Mouse (Mus musculus): Measurements from ENCODE around the gene BC005537.
"Not testable (repeated sequence)": the region's sequence is repeated elsewhere in the genome, so short reads cannot be mapped to it uniquely, and the experiment has no call there.

The BC005537 gene

GRCm38 (mm10) chr13:24799925-24800673 is 1.4 kb upstream of the BC005537 start:
- in situ Hi-C loops (cut with MboI, MseI): no loop called here

- in situ Hi-C loops (cut with MboI, MseI): no loop called here
These were observed 666 bp upstream of the BC005537 start for GRCm38 (mm10) chr13:24800674-24801307.

GRCm38 (mm10) chr13:24802131-24802691 is 754 bp downstream of the BC005537 start:
- in situ Hi-C loops (cut with MboI, MseI): no loop called here

- in situ Hi-C loops (cut with MboI, MseI): no loop called here
These were observed 1.7 kb downstream of the BC005537 start for GRCm38 (mm10) chr13:24803196-24803595.

DNA sequence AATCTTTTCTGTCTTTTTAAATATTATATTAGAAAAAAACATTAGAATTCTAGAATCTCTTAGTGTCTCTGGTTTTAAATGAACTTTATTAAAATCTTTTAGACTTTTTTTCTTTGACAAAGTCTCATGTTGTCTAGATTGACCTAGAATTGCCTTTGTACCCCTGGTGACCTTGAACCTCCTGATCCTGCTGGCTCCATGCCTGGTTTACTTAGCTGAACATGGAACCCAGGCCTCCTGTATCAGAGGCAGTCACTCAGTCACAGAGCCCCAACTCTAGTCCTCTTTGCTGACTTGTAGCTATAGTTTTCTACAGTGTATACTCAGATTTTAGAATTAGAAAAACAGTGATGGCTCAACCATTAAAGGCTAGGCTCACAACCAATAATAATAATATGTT is 4.6 kb downstream of the BC005537 start:
- in situ Hi-C loops (cut with MboI, MseI): loop anchor here (5.0 kb wide), 1 partner anchor 49 kb away; no protein-coding TSS in a partner anchor

DNA sequence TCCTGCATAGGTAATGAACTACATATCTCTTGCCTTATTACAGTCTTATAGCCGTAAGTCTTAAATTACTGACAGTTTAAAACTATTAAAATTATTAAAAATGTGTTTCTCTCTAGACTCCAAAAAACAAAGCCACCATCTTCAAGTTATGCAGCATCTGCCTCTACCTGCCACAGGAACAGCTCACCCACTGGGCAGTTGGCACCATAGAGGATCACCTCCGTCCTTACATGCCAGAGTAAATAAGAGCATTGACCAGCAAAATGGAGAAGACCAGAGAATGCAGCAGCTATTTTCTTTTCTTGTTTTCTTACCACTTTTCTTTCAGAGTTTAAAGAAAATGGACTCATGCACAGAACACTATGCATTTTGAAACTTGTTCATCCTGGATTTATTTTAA is 11.1 kb downstream of the BC005537 start:
- in situ Hi-C loops (cut with MboI, MseI): no loop called here

- in situ Hi-C loops (cut with MboI, MseI): no loop called here
These were observed 13.2 kb downstream of the BC005537 start for GRCm38 (mm10) chr13:24814616-24815015.

DNA sequence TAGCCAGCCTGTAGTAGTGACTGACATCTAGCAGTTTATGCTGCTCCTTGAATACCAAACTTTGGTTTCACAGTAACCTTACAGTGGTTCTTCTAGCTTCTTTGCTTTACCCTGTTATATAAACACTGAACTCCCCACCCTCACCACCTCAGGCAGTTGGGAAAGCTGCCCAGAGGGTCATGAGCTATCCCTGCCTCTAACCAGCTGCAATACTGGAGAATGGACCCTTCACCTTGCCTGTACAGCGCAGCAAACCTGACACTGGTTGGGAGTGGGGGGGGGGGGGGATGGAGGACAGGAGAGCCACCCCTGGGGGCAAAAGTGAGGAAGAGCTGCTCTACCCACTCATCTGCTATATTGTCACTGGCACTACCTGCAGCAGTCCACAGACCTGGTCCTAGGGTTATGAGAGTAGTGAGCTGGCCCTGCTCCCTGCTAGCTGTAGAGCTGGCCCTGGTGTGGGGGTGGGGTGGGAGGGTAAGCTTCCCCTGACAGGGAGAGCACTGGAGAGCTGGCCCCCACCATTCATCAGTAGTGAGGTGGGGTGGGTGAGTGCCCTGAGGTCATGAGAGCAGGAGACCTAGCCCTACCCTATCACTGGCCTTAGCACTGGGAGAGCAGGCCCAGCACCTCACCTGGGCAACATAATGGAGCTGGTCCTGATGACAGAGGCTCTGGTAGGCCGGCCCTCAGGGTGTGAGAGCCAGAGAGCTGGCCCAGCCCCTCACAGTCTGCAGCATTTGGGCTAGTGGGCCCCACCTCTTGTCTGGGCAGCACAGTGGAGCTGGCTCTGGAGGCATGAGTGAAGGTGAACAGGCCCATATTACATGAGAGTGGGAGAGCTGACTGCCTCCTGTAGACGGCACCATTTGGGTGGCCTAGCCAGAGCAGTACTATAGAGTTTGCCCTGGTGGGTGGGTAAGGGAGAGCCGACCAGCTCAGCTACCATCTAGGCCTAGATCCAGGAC is 15.0 kb downstream of the BC005537 start:
- in situ Hi-C loops (cut with MboI, MseI): no loop called here

DNA sequence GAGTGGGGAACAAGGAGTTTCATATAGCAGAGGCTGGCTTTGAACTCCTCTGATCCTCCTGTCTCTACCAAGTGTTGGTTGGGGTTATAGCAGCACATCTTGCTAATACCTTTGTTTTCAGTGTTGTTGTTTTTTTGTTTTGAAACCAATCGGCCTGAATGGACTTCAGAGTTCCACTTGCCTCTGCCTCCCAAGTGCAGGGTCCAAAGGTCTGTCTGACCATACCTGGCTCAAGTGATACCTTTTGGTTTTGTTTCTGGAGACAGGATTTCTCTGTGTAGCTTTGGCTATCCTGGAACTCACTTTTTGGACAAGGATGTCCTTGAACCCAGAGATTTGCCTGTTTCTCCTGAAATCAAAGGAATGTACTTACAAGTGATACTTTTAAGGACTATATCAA is 18.5 kb downstream of the BC005537 start:
- in situ Hi-C loops (cut with MboI, MseI): no loop called here

- in situ Hi-C loops (cut with MboI, MseI): no loop called here
These were observed 21.3 kb downstream of the BC005537 start for GRCm38 (mm10) chr13:24822663-24823343.

DNA sequence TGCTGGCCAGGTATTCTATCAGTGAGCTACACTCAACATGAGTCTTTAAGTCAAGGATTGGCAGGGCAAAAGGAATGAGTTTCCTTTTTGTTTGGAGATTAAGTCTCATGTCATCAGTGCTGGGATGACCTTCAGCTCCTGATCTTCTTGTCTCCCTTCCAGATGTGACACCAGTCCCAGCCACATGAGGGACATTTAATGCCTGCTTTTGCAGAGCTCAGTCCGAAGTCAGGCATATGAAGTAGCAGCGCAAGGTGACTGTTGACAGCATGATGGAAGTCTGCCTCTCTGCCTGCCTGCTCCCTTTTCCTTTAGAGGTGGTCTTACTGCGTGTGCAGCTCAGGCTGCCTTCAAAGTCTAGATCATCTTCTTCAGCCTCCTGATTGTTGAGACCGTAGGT is 23.2 kb downstream of the BC005537 start:
- in situ Hi-C loops (cut with MboI, MseI): no loop called here

DNA sequence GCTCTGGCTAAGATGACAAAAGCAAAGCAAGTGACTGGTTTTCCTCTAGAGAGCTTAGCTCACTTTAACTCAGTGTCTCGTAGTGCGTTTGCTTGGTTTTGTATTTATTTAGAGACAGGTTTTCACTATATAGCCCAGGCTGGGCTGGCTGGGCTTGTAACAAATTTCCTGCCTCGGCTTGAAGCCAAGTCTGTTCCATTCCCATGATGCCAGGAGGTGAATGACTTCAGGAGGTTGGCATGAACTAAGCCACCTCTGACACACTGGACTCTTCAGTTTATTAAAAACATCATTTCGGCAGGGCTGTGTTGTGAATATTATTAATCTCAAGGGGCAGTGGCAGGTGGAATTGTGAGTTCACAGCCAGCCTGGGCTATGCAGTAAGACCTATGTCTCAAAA is 24.1 kb downstream of the BC005537 start:
- in situ Hi-C loops (cut with MboI, MseI): no loop called here

DNA sequence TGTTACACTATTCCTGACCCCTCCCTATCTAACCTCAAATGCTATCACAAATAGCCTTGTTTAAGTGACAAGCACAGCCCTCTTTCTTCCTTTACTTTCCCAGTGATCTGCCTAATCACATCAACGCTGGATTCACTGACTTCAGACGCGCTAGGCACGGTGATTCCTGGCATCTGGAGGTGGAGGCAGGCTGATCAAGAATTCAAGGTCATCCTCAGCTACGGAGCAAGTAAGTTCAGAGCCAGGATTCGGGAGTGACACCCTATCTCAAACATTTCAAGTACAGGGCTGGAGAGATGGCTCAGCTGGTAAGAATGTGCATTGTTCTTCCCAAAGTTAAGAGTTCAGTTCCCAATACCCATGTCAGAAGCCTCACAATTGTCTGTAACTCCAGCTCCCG is 24.7 kb downstream of the BC005537 start:
- in situ Hi-C loops (cut with MboI, MseI): no loop called here

DNA sequence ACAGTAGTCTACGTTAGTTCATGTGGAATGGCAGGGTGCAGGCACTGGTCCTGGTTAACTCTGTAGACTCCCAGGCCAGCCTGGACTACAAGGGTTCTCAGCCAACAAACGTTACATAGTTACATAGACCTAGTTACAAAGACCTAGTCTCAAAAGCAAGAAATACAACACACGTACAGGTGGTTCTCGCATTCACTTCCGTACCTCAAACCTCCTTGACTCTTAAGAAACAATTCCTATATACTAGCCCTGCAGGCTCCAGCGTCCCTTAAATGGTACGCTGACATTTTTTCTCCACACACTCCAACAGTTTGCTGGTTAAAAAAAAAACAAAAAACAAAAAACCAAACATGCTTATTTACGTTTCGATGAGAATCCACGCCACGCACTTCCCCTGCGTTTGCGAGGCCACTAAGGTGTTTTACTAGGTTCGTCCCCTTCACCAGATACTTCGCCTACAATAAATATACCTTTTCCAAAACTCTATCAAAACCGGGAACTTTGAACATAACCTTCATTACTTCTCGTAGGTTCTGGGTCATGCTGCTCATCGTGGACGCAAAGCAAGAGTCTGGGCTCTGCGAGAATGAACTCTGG is 29.4 kb downstream of the BC005537 start:
- in situ Hi-C loops (cut with MboI, MseI): no loop called here

DNA sequence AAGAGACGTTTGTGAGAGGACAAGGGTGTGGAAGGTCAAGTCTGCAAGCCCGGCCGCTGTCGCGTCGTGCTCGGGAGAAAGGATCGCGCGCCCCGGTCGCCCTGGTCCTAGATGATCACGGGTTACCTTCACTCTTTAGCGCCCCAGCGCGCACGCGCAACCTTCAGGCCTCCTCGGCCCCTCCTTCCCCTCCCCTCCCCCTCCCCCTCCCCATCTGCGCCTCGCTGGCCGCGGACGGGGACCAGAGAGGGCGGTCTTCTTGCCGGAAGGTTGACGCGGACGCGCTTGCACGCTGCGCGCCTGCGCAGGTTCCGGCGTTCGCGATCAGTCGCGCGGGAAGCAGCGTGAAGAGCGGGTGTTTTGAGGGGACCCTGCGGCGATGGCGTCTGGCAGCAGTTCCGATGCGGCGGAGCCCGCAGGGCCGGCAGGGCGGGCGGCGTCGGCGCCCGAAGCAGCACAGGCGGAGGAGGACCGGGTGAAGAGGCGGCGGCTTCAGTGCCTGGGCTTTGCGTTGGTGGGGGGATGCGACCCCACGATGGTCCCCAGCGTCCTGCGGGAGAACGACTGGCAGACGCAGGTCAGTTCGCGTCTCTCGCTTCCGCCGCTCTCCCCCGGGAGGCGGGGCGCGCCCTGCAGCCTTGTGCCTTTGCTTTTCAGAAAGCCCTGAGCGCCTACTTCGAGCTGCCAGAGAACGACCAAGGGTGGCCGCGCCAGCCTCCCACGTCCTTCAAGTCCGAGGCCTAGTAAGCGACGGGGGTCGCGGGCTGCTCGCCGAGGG is 30.1 kb downstream of the BC005537 start, which contains the start of the genes Acot13 and Tdp2:
Gene Acot13 (minus strand): TSS at position 188 of the 778 bp plus-strand sequence.
Gene Tdp2 (plus strand): TSS at position 327 of the 778 bp plus-strand sequence.
- in situ Hi-C loops (cut with MboI, MseI): no loop called here

DNA sequence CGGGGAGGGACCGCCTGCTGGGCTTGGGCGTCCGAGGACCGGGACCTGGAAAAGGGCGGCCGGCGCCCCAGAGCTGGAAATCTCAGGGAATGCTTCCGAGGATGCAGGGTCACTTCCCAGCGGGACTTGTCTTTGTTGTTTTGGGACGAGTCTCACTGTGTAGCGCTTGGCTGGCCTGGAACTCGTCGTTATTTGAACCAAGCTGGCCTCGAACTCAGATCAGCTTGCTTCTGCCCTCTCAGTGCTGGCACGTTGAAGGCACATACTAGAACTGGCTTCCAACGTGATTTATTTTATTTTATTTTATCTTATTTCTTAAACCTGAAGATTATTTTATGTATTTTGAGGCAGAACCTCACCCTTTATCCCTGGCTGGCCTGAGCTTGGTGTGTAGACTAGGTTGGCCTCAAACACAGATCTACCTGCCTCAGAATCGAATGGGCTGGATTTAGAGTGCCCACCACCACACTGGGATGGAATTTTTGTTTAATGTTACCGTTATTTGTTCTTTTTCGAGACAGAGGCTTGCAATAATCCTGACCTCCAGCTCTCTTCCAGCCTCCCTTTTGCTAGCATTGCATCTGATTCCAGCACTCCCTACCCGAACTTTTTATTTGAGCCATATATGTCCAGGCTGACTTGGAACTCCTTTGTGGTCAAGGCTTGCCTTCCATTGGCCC is 30.8 kb downstream of the BC005537 start:
- in situ Hi-C loops (cut with MboI, MseI): no loop called here

- in situ Hi-C loops (cut with MboI, MseI): no loop called here
These were observed 31.3 kb downstream of the BC005537 start for GRCm38 (mm10) chr13:24832811-24833155.

DNA sequence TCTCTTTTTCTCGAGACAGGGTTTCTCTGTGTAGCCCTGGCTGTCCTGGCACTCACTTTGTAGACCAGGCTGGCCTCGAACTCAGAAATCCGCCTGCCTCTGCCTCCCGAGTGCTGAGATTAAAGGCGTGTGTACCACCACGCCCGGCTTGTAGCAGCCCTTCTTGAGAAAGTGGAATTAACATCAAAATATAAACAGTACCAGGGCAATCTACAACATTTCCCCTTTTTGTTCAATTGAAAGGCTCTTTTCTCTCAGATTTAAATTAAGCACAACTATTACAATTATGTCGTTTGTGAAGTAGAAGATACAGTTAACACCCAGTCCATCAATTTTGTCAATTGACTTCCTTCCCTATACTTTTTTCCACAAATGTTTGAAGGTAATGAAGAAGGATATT is 36.3 kb downstream of the BC005537 start:
- in situ Hi-C loops (cut with MboI, MseI): not testable (repeated sequence)

- in situ Hi-C loops (cut with MboI, MseI): no loop called here
These were observed 38.4 kb downstream of the BC005537 start for GRCm38 (mm10) chr13:24839831-24840230.

Data from T-helper 2 cell (primary cell).